Mouse (Mus musculus) telencephalon, adult 2 months (tissue): ENCODE results near the gene Amot.
A peak's percentile ranks its signal among the peaks of the same experiment; 100 is the strongest.

Source experiments
- DNase-seq: peaks from one replicate; pipeline ENCODE4 v3.0.0-alpha.2; 2011; ENCODE audit warnings: low read depth, low spot score

Gene Amot

GRCm38 (mm10) chrX:145504717-145505415 lies at the start of gene Amot:
TSS of gene Amot (minus strand) at chrX:145505181.
- DNase-seq: peak; percentile 22

DNA sequence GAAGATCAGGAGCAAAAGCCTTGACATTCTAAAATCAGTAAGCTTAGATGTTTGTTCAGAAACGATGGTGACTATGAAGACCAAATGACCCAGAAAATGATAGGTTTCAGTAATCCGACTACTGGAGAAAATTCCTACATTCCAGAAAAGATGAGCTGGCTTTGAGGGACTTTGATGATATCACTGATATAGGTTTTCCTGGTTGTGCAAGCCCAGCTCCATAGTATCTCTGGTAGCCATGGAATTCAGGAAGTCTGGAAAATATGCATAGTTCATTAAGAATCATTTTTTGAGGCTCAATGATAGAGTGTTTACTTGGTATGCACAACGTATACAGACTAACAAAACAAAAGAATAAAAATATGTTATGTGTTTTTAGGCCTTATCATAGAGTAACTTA lies 40.1 kb upstream of the Amot start:
- no peak for DNase-seq

GRCm38 (mm10) chrX:145543602-145544490 lies 38.9 kb upstream of the Amot start:
- DNase-seq: no peak

DNA sequence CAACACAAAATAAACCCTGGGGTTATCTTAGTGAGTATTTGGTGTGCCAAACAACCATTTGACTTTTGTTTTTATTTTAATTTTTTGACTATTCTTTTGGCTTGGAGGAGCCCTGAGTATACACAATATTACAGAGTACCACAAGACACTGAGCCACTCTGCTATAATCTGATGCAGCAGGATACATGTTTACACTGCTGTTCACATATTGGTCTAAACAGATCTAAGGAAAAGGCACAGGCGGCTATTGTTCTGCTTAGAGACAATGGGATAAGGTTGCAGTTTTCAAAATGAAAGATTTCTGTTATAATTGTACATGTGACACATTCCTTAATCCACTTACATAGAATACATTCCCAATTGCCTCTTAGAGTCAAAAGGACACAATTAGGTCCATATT lies 36.1 kb upstream of the Amot start:
- DNase-seq: no peak

GRCm38 (mm10) chrX:145540321-145540720 lies 35.3 kb upstream of the Amot start:
- no peak for DNase-seq

DNA sequence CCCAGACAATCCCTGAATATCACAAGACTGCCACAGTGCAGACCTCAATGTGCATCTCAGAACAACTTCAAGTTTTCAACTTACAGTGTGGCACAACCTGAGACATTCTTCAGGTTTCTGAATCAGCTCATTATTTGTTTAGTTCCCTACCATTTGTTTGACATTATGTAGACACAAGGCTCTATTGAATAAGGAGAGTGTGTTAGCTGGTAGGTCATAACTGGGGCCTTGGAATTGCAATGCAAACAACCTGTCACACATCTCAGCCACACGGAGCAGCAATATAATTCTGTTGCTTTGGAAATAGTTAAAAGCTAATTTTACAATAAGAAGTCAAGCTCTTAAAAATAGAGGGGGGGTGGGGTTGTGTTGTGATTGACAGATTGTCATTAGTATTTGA lies 24.6 kb upstream of the Amot start:
- DNase-seq: no peak

- no peak for DNase-seq
Measured at GRCm38 (mm10) chrX:145516322-145517066, 11.5 kb upstream of the Amot start.

DNA sequence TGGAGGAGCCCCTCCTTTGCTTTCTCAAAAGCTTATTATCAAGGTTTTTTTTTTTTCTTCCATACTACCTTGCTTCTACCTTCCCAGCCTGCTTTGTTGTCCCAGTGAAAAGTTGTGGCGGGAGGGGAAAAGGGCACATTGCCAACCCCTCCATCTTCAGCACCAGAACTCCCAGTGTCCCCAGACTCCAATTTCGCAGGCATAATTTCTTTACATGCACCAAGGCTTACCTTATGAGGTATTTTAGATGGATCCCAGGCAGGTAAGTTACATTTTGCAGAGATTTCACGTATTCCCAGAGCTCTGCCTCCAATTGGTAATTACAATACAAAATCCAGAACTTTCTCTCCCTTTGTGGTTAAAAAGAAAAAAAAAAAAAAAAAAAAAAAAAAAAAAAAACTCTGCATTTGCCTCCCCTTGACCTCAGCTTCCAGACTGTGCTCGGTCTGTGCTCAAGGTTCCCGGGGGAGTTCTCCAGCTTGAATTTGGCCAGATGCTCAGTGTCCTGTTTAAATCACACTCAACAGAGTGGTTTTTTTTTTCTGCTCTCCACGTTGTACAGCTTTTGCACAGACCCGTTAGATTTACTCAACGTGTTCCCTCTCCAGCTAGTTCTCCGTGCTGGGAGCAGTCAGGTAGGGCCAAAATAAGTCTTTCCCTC lies 10.6 kb upstream of the Amot start:
- no peak for DNase-seq

DNA sequence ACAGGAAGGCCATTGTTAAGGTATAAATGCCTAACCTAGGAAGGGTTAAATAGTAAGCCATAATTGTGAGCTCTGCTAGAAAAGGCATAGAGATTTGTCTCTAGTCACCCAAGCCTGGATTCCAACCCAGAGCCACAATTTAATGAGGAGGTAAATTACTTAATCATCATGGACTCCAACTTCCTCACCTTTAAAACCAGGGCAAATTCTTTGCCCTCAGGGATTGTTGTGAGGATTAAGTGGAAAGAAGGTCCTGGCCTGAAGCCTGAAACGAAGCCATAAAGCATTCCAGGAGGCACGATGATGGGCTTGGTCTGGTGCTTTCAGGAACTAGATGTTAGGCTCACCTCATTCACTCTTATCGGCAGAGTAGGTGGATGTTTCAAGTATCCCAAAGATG lies 5.7 kb upstream of the Amot start:
- no peak for DNase-seq

- peak; percentile 32 for DNase-seq
Measured at GRCm38 (mm10) chrX:145505457-145506201, 648 bp upstream of the Amot start.

GRCm38 (mm10) chrX:145501666-145502355 lies 3.2 kb downstream of the Amot start:
- no peak for DNase-seq

DNA sequence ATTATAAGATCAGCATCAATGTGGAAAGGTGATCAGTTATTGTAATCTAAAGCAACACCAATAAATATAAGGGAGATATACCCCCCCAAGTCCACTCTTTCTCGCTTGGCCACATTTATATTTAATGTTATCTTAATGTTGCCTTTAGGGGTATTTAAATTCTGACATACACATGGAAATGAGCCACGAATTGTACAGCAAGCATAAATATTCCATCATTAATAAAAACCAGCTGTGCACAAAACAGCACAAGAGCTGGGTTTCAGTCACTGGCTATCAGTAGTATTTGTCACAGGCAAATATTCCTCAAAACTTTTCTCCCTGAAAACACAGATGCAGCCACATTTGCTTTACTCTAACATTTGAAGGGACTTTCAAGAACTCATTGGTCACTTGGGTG lies 5.9 kb downstream of the Amot start:
- no peak for DNase-seq

DNA sequence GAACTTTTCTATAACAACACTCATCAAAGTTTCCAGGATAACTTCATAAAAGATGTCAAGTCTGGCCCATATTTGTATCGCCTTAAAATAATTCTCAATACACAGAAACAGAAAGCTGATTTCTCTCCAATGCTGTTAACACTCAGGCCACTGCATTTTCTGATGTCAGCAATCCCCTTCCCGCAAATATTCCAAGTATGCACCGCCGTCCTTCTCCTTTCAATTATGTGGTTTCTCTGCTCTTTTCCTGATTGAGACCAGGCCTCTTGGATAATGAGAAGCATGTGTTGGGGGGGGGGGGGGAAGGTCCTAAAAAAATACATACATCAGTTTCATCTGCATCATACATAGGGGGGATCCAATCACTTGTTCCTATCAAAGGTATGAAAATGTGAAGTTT lies 6.3 kb downstream of the Amot start:
- no peak for DNase-seq

DNA sequence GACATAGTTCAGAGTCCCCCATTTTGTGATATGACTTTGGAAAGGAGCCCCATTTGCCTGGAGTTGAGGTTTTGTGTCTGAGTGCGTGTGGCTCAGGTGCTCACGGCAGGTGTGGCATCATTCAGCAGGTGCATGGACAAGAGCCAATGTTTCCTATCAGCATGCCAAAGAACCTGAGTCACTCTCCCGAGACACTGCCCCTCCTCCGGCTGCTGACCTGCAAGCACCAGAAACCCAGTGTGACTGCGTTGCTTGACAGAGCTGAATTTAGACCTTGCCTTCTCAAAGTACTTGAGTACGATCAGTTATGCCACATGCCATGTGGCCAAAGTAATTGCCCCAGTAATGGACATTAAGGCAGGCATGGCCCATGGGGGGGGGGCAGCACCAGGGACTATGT lies 7.5 kb downstream of the Amot start:
- no peak for DNase-seq

DNA sequence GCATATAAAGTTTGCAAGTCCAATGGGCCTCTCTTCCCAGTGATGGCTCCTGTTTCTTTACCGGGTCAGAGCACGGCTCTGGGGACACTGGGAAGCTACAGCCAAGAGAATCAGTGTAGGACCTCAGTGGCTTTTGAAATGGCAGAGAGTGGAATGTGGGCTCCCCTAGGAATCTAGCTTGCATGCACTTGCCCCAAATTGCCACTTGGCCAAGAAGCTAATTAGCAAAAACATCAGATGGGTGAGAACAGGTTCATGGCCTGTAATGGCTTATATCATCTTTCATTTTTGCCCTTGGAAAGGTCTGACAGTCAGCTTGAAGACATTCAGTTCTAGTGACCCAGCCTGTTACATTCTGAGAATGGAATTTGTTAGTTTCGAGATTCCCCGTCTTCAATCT lies 9.6 kb downstream of the Amot start:
- no peak for DNase-seq

DNA sequence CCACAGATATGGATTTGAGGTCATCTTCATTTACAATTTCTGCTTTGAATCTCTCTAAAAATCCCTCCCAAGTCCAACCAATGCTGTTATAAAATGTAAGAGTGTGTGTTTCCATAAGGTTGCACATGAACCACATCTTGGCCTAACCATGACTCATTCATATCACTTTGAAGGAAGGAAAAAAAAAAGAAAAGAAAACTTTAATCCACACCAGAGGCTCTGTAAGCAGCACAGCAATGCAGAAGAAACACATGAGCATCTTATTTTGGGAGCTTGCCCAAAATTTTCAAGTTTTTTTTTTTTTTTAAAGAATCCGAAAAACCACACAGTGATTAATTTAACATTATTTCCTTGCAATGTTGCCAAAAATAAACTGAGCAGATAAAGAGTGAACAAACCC lies 14.2 kb downstream of the Amot start:
- no peak for DNase-seq

DNA sequence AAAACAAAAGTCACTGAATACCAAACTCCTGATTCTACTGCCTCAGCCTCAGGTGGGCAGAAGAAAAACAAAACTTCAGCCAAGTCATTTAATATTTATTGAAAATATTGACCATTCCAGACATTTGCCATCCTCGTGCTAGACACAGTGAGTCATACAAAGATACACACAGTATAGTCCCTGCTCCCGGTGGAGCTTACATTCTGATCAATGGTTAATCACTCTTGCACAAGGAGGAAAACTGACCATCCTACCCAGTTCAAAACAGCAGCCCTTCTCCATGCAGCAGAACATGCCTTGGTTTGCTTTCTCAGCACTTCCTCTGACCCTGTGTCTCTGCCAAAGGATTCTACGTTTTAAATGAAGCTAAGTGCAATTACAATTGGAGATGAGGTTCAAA lies 14.6 kb downstream of the Amot start:
- no peak for DNase-seq

DNA sequence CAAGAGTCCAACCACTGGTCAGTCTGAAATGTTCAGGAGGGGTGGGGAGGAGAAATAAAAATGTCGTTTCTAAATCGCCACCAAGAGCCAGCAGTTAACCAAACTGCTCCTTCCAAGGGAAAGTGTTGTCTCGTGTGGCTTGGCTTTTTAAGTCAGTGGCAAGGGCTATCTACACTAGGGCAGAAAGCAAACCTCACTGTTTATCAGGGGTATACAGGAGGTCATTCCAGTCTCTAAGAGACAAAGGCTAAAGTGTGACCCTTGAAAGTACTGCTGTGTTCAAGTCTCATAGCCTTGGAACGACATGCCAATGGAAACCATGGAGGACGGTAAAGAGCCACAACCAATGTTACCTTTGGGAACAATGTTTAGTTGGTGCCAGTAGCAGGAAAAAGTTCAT lies 15.0 kb downstream of the Amot start:
- no peak for DNase-seq

GRCm38 (mm10) chrX:145485495-145485894 lies 19.5 kb downstream of the Amot start:
- no peak for DNase-seq

- no peak for DNase-seq
Measured at GRCm38 (mm10) chrX:145483486-145484055, 21.4 kb downstream of the Amot start.
